18 mouse cellular contexts compared by ENCODE assay signal in genomic region chr6:15459701-15460100, GRCm38 (mm10).
"Had no signal": no experiment of that assay in that cellular context is flagged by ENCODE, and none has a peak within 500 bp of the region (broad histone marks: within the 10 kb centered on the region; RNA-seq: fewer than 3 reads in every experiment).

No protein-coding gene starts in this region.

- H3K27ac ChIP-seq: lung, embryonic 15.5 days; macrophage; midbrain, embryonic 13.5 days; midbrain, embryonic 15.5 days; neural tube, embryonic 12.5 days; stomach, embryonic 15.5 days; stomach, postnatal 0 days had no signal

- H3K9me3 ChIP-seq: lung, embryonic 15.5 days; megakaryocyte, embryonic 14.5 days; midbrain, embryonic 13.5 days; midbrain, embryonic 15.5 days; neural tube, embryonic 12.5 days; stomach, embryonic 15.5 days had no signal

- H3K4me3 ChIP-seq: lung, embryonic 15.5 days; megakaryocyte, embryonic 14.5 days; midbrain, embryonic 13.5 days; midbrain, embryonic 15.5 days; neural tube, embryonic 12.5 days; stomach, embryonic 15.5 days had no signal

- H3K27me3 ChIP-seq: lung, embryonic 15.5 days; megakaryocyte, embryonic 14.5 days; midbrain, embryonic 13.5 days; midbrain, embryonic 15.5 days; neural tube, embryonic 12.5 days; stomach, embryonic 15.5 days had no signal

- H3K9ac ChIP-seq: liver, postnatal 0 days; lung, embryonic 15.5 days; midbrain, embryonic 13.5 days; midbrain, embryonic 15.5 days; neural tube, embryonic 12.5 days; stomach, embryonic 15.5 days had no signal

- H3K36me3 ChIP-seq: lung, embryonic 15.5 days; midbrain, embryonic 13.5 days; midbrain, embryonic 15.5 days; neural tube, embryonic 12.5 days; stomach, embryonic 15.5 days had no signal

- DNase-seq: liver, postnatal 0 days; lung, adult 2 months; lung, postnatal 14 days; lung, postnatal 36 days; right cerebral cortex, postnatal 14 days; thymus, adult 2 months; thymus, postnatal 25 days; thymus, postnatal 4 days had no signal

- H3K4me1 ChIP-seq: lung, embryonic 15.5 days; megakaryocyte, embryonic 14.5 days; midbrain, embryonic 13.5 days; midbrain, embryonic 15.5 days; neural tube, embryonic 12.5 days; stomach, embryonic 15.5 days had no signal

- H3K4me2 ChIP-seq: lung, embryonic 15.5 days; midbrain, embryonic 11.5 days; midbrain, embryonic 13.5 days; midbrain, embryonic 15.5 days; neural tube, embryonic 12.5 days; stomach, embryonic 15.5 days had no signal

- ATAC-seq: liver, postnatal 0 days; lung, postnatal 0 days; midbrain, embryonic 13.5 days; midbrain, embryonic 15.5 days had no signal
